Mouse (Mus musculus): ENCODE results near the gene Mfge8.

DNA sequence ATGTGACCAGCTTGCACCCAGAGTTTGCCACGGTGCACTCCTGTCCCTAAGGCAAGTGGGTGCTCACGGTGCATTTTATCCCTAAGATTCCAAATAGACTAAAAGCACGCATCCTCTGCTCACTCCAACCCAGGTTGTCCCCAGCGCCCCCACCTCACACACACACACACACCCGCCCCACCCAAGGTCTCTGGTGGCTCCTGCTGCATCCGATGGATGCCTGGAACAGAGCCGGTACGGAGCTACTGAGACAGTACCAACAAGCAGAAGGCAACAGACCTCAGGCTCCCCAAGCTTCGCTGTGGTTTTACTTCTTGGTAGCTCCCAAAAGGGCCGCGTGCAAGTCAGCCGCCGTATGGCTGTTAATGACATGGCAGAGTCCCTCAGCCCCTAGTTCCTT, 18.5 kb downstream of the Mfge8 start:
- TF ChIP-seq CTCF (IDR thresholded peaks at IDR 0.05; ENCODE audit: low read depth) = no peak
- no peak for TF ChIP-seq EP300 (IDR thresholded peaks at IDR 0.05; ENCODE audit: low read depth)

Data from heart, postnatal 0 days (tissue).